Mouse (Mus musculus) stomach, postnatal 0 days (tissue): ENCODE results near the gene Krt8.
A peak's percentile ranks its signal among the peaks of the same experiment; 100 is the strongest.

Source experiments
- CTCF ChIP-seq: IDR thresholded peaks from 2 replicates; pipeline ENCODE4 v1.5.1; 2016; ENCODE audit warnings: antibody characterized with exemption, low read depth, mild to moderate bottlenecking, moderate library complexity
- EP300 ChIP-seq: optimal IDR thresholded peaks from 2 replicates; pipeline ENCODE3; 2016; ENCODE audit warnings: antibody characterized with exemption

GRCm38 (mm10) chr15:101973414-101974077, 30.7 kb downstream of the Krt8 start:
- peak; percentile 99 for TF ChIP-seq CTCF
- TF ChIP-seq EP300: no peak
